Mouse (Mus musculus): ENCODE measurements around the gene Tuba8.

The Tuba8 gene

GRCm38 (mm10) chr6:121224993-121225392, 14.5 kb downstream of the Tuba8 start:
- in situ Hi-C loops (cut with MboI, MseI), result loop anchor here in 1 of 2 experiments (5.0 kb wide), 1 partner anchor 33 kb away; no protein-coding TSS in a partner anchor

GRCm38 (mm10) chr6:121226043-121226442, 15.5 kb downstream of the Tuba8 start:
- in situ Hi-C loops (cut with MboI, MseI), result loop anchor here in 1 of 2 experiments (5.0 kb wide), 1 partner anchor 34 kb away; no protein-coding TSS in a partner anchor

GRCm38 (mm10) chr6:121226744-121227143, 16.2 kb downstream of the Tuba8 start:
- in situ Hi-C loops (cut with MboI, MseI), result loop anchor here in 1 of 2 experiments (5.0 kb wide), 1 partner anchor 34 kb away; no protein-coding TSS in a partner anchor

- in situ Hi-C loops (cut with MboI, MseI), result loop anchor here in 1 of 2 experiments (5.0 kb wide), 1 partner anchor 36 kb away; no protein-coding TSS in a partner anchor
Observed at GRCm38 (mm10) chr6:121228421-121228820, 17.9 kb downstream of the Tuba8 start.

- in situ Hi-C loops (cut with MboI, MseI), result no loop called here
Observed at GRCm38 (mm10) chr6:121232652-121233051, 22.2 kb downstream of the Tuba8 start.

GRCm38 (mm10) chr6:121236386-121236785, 25.9 kb downstream of the Tuba8 start:
- in situ Hi-C loops (cut with MboI, MseI), result no loop called here

- in situ Hi-C loops (cut with MboI, MseI), result no loop called here
Observed at GRCm38 (mm10) chr6:121238209-121238608, 27.7 kb downstream of the Tuba8 start.

GRCm38 (mm10) chr6:121241780-121242179, 31.3 kb downstream of the Tuba8 start:
- in situ Hi-C loops (cut with MboI, MseI), result no loop called here

- in situ Hi-C loops (cut with MboI, MseI), result no loop called here
Observed at GRCm38 (mm10) chr6:121243161-121243560, 32.7 kb downstream of the Tuba8 start.

GRCm38 (mm10) chr6:121245127-121246036, 34.9 kb downstream of the Tuba8 start, which contains the start of gene Usp18:
TSS of gene Usp18 (plus strand) at chr6:121245906.
- in situ Hi-C loops (cut with MboI, MseI), result no loop called here

- in situ Hi-C loops (cut with MboI, MseI), result no loop called here
Observed at GRCm38 (mm10) chr6:121246037-121246361, 35.5 kb downstream of the Tuba8 start.

- in situ Hi-C loops (cut with MboI, MseI), result no loop called here
Observed at GRCm38 (mm10) chr6:121250406-121250805, 39.9 kb downstream of the Tuba8 start.

GRCm38 (mm10) chr6:121251256-121251655, 40.8 kb downstream of the Tuba8 start:
- in situ Hi-C loops (cut with MboI, MseI), result no loop called here

GRCm38 (mm10) chr6:121260548-121260947, 50.1 kb downstream of the Tuba8 start:
- in situ Hi-C loops (cut with MboI, MseI), result loop anchor here in 1 of 2 experiments (5.0 kb wide), 1 partner anchor 73 kb away; no protein-coding TSS in a partner anchor

- in situ Hi-C loops (cut with MboI, MseI), result loop anchor here in 1 of 2 experiments (5.0 kb wide), 1 partner anchor 74 kb away; no protein-coding TSS in a partner anchor
Observed at GRCm38 (mm10) chr6:121261233-121261632, 50.7 kb downstream of the Tuba8 start.

GRCm38 (mm10) chr6:121262004-121262403, 51.5 kb downstream of the Tuba8 start:
- in situ Hi-C loops (cut with MboI, MseI), result loop anchor here in 1 of 2 experiments (5.0 kb wide), 1 partner anchor 75 kb away; no protein-coding TSS in a partner anchor

- in situ Hi-C loops (cut with MboI, MseI), result loop anchor here in 1 of 2 experiments (5.0 kb wide), 1 partner anchor 75 kb away; no protein-coding TSS in a partner anchor
Observed at GRCm38 (mm10) chr6:121262496-121262895, 52.0 kb downstream of the Tuba8 start.

- in situ Hi-C loops (cut with MboI, MseI), result no loop called here
Observed at GRCm38 (mm10) chr6:121270156-121270555, 59.7 kb downstream of the Tuba8 start.

- in situ Hi-C loops (cut with MboI, MseI), result no loop called here
Observed at GRCm38 (mm10) chr6:121271707-121272074, 61.2 kb downstream of the Tuba8 start.

GRCm38 (mm10) chr6:121272075-121272800, 61.7 kb downstream of the Tuba8 start:
- in situ Hi-C loops (cut with MboI, MseI), result no loop called here

- in situ Hi-C loops (cut with MboI, MseI), result no loop called here
Observed at GRCm38 (mm10) chr6:121274356-121274755, 63.9 kb downstream of the Tuba8 start.

Measured in T-helper 17 cell (primary cell).